Mouse (Mus musculus) bone marrow macrophage, adult 2 months (primary cell): ENCODE data around the gene Rtn4rl2.

ENCODE experiments used
- CTCF ChIP-seq: IDR thresholded peaks from 2 replicates; pipeline ENCODE4 v1.5.1; 2012; ENCODE audit warnings: low read depth, mild to moderate bottlenecking, low read length, moderate library complexity
- POLR2A ChIP-seq: IDR thresholded peaks from 2 replicates; pipeline ENCODE4 v1.6.1; 2012; ENCODE audit warnings: mild to moderate bottlenecking, low read depth, low read length, borderline replicate concordance

GRCm38 (mm10) chr2:84859991-84860780, 26.3 kb downstream of the Rtn4rl2 start:
- TF ChIP-seq CTCF (no peak), POLR2A (no peak)
